Mouse (Mus musculus): ENCODE results near the gene Ube2v1.

GRCm38 (mm10) chr2:167642164-167642563 lies 10.3 kb upstream of the Ube2v1 start:
- TF ChIP-seq CTCF (IDR thresholded peaks at IDR 0.05; ENCODE audit: low read depth) (no peak), EP300 (IDR thresholded peaks at IDR 0.05; ENCODE audit: low read depth) (no peak)
